Mouse (Mus musculus): ENCODE results near the gene Jazf1. TPM values are rescaled to one million over a fixed set of nuclear protein-coding genes. Genes with fewer than 3 reads are reported as not detected.

Gene Jazf1
- polyA plus RNA-seq, 1 experiment: 1.4 TPM

- TF ChIP-seq POLR2A (IDR thresholded peaks at IDR 0.05; ENCODE audit: control insufficient read depth, extremely low read depth, insufficient read depth, low read length, poor library complexity) (no peak), CTCF (IDR thresholded peaks at IDR 0.05; ENCODE audit: borderline replicate concordance, control insufficient read depth, extremely low read depth, insufficient read depth, low read length, poor library complexity) (no peak)
- DNase-seq: no peak
- Histone ChIP-seq H3K4me3 (ENCODE audit: control insufficient read depth, insufficient read depth, low read length) (no peak overlapping the region), H3K27me3 (ENCODE audit: control insufficient read depth, insufficient read depth, low read length) (no peaks in the 10 kb centered on the region), H3K36me3 (ENCODE audit: control insufficient read depth, insufficient read depth, low read length) (no peaks in the 10 kb centered on the region), H3K27ac (ENCODE audit: control insufficient read depth, insufficient read depth, low read length) (no peak overlapping the region), H3K4me1 (replicated peaks; ENCODE audit: control insufficient read depth, insufficient read depth, low read length) (no peaks in the 10 kb centered on the region)
- WGBS: 94% methylated on average over 2 of the region's 2 CpGs
Observed at GRCm38 (mm10) chr6:53045501-53045900, 22.9 kb downstream of the Jazf1 start.

GRCm38 (mm10) chr6:53038176-53038575 is 30.3 kb downstream of the Jazf1 start:
- Histone ChIP-seq H3K4me1 (replicated peaks; ENCODE audit: control insufficient read depth, insufficient read depth, low read length) (no peaks in the 10 kb centered on the region), H3K4me3 (ENCODE audit: control insufficient read depth, insufficient read depth, low read length) (no peak overlapping the region), H3K27me3 (ENCODE audit: control insufficient read depth, insufficient read depth, low read length) (no peaks in the 10 kb centered on the region), H3K27ac (ENCODE audit: control insufficient read depth, insufficient read depth, low read length) (no peak overlapping the region), H3K36me3 (ENCODE audit: control insufficient read depth, insufficient read depth, low read length) (no peaks in the 10 kb centered on the region)
- 89% methylated on average over 3 of the region's 3 CpGs for WGBS
- DNase-seq: no peak
- TF ChIP-seq CTCF (IDR thresholded peaks at IDR 0.05; ENCODE audit: borderline replicate concordance, control insufficient read depth, extremely low read depth, insufficient read depth, low read length, poor library complexity) (no peak), POLR2A (IDR thresholded peaks at IDR 0.05; ENCODE audit: control insufficient read depth, extremely low read depth, insufficient read depth, low read length, poor library complexity) (no peak)

GRCm38 (mm10) chr6:53034362-53035011 is 33.9 kb downstream of the Jazf1 start:
- no peaks in the 10 kb centered on the region for H3K4me1 ChIP-seq (replicated peaks; ENCODE audit: control insufficient read depth, insufficient read depth, low read length)
- no peak overlapping the region for H3K4me3 ChIP-seq (ENCODE audit: control insufficient read depth, insufficient read depth, low read length)
- 93% methylated on average over 6 of the region's 6 CpGs for WGBS
- DNase-seq: no peak
- no peaks in the 10 kb centered on the region for H3K36me3 ChIP-seq (ENCODE audit: control insufficient read depth, insufficient read depth, low read length)
- TF ChIP-seq CTCF (IDR thresholded peaks at IDR 0.05; ENCODE audit: borderline replicate concordance, control insufficient read depth, extremely low read depth, insufficient read depth, low read length, poor library complexity) (no peak), POLR2A (IDR thresholded peaks at IDR 0.05; ENCODE audit: control insufficient read depth, extremely low read depth, insufficient read depth, low read length, poor library complexity) (no peak)
- no peaks in the 10 kb centered on the region for H3K27me3 ChIP-seq (ENCODE audit: control insufficient read depth, insufficient read depth, low read length)
- no peak overlapping the region for H3K27ac ChIP-seq (ENCODE audit: control insufficient read depth, insufficient read depth, low read length)

- Histone ChIP-seq H3K4me3 (ENCODE audit: control insufficient read depth, insufficient read depth, low read length) (no peak overlapping the region), H3K27me3 (ENCODE audit: control insufficient read depth, insufficient read depth, low read length) (no peaks in the 10 kb centered on the region), H3K27ac (ENCODE audit: control insufficient read depth, insufficient read depth, low read length) (no peak overlapping the region), H3K4me1 (replicated peaks; ENCODE audit: control insufficient read depth, insufficient read depth, low read length) (no peaks in the 10 kb centered on the region), H3K36me3 (ENCODE audit: control insufficient read depth, insufficient read depth, low read length) (no peaks in the 10 kb centered on the region)
- peak; percentile 9 for DNase-seq
- TF ChIP-seq CTCF (IDR thresholded peaks at IDR 0.05; ENCODE audit: borderline replicate concordance, control insufficient read depth, extremely low read depth, insufficient read depth, low read length, poor library complexity) (no peak), POLR2A (IDR thresholded peaks at IDR 0.05; ENCODE audit: control insufficient read depth, extremely low read depth, insufficient read depth, low read length, poor library complexity) (no peak)
- WGBS: 73% methylated on average over 4 of the region's 4 CpGs
Observed at GRCm38 (mm10) chr6:53032730-53033484, 35.5 kb downstream of the Jazf1 start.

- Histone ChIP-seq H3K27me3 (ENCODE audit: control insufficient read depth, insufficient read depth, low read length) (no peaks in the 10 kb centered on the region), H3K4me3 (ENCODE audit: control insufficient read depth, insufficient read depth, low read length) (no peak overlapping the region), H3K36me3 (ENCODE audit: control insufficient read depth, insufficient read depth, low read length) (no peaks in the 10 kb centered on the region), H3K4me1 (replicated peaks; ENCODE audit: control insufficient read depth, insufficient read depth, low read length) (no peaks in the 10 kb centered on the region), H3K27ac (ENCODE audit: control insufficient read depth, insufficient read depth, low read length) (no peak overlapping the region)
- no peak for DNase-seq
- TF ChIP-seq POLR2A (IDR thresholded peaks at IDR 0.05; ENCODE audit: control insufficient read depth, extremely low read depth, insufficient read depth, low read length, poor library complexity) (no peak), CTCF (IDR thresholded peaks at IDR 0.05; ENCODE audit: borderline replicate concordance, control insufficient read depth, extremely low read depth, insufficient read depth, low read length, poor library complexity) (no peak)
- WGBS: 96% methylated on average over 2 of the region's 2 CpGs
Observed at GRCm38 (mm10) chr6:53022069-53022468, 46.4 kb downstream of the Jazf1 start.

- TF ChIP-seq CTCF (IDR thresholded peaks at IDR 0.05; ENCODE audit: borderline replicate concordance, control insufficient read depth, extremely low read depth, insufficient read depth, low read length, poor library complexity): no peak
- TF ChIP-seq POLR2A (IDR thresholded peaks at IDR 0.05; ENCODE audit: control insufficient read depth, extremely low read depth, insufficient read depth, low read length, poor library complexity): no peak
- no peak overlapping the region for H3K27ac ChIP-seq (ENCODE audit: control insufficient read depth, insufficient read depth, low read length)
- H3K4me3 ChIP-seq (ENCODE audit: control insufficient read depth, insufficient read depth, low read length): no peak overlapping the region
- H3K36me3 ChIP-seq (ENCODE audit: control insufficient read depth, insufficient read depth, low read length): no peaks in the 10 kb centered on the region
- DNase-seq: no peak
- 71% methylated on average over 2 of the region's 2 CpGs for WGBS
- H3K4me1 ChIP-seq (replicated peaks; ENCODE audit: control insufficient read depth, insufficient read depth, low read length): no peaks in the 10 kb centered on the region
- H3K27me3 ChIP-seq (ENCODE audit: control insufficient read depth, insufficient read depth, low read length): no peaks in the 10 kb centered on the region
Observed at GRCm38 (mm10) chr6:53021081-53021480, 47.4 kb downstream of the Jazf1 start.
